Mouse (Mus musculus): ENCODE data around the gene Exosc10.

Gene Exosc10

DNA sequence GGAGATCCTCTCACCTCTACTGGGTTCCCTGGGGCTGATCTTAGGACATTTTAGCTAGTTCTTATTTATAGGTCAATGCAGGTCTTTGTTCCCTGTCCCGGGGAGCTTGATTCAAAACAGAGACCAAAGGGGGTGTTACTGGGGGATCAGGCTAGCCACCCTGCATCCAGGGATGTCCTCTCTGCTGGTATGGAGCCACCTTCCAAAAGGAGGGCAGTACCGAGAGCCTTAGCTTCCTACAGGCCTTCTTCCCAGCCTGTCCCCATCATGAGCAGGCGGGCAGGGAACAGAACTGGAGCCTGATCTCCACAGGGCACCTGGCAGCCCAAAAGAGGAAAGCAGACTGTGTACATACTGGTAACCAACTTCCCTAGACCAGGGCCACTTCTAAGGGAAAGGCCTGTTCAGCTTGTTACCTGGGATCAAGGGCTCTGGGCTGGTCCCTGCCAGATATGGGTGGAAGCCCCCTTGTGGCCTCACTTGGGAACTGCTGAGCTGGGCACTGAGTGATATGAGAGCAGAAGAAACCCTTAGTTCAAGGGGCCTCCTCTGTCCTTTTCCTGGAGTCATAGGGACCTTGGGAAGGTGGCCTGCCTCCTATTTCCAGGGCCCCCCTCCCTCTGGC, 46.4 kb downstream of the Exosc10 start:
- DNase-seq (ENCODE audit: low spot score in 2 of 2): peak in 1 of 2 experiments; percentile 59

DNA sequence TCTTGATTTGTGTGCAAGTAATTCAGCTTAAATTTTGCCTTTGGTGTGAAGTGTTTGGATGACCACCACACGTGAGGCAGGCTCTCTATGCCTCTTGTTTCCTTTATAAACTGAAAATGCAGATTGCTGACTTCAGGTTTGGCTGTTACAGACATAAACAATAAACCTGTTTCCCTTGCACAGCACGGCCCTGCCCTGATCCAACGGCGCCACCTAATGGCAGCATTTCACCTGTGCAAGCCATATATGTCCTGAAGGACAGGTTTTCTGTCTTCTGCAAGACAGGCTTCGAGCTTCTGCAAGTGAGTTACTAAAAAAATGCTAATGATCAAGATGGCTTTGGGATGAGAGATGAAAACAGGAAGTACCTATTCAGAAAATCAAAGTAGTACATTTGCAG, 49.5 kb downstream of the Exosc10 start:
- peak; percentile 66 to 85 for DNase-seq (ENCODE audit: low spot score in 2 of 2)

DNA sequence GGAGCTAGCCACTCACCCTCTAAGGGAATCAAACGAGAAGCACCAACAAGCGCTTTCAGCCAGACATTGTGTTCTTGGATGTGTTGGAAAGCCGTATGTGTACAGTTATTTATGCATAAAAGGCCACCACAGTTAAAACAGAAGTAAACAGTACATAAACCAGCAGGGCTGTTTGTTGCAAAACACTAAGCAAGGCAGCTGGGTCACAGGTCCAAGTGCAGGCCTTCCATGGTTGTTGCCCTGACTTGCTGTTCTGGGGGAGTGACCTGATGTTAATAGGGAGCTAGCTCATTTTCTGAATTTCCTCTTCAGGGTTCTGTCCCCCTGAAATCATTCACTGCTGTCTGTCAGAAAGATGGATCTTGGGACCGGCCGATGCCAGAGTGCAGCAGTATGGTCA, 51.6 kb downstream of the Exosc10 start:
- no peak for DNase-seq (ENCODE audit: low spot score in 2 of 2)

DNA sequence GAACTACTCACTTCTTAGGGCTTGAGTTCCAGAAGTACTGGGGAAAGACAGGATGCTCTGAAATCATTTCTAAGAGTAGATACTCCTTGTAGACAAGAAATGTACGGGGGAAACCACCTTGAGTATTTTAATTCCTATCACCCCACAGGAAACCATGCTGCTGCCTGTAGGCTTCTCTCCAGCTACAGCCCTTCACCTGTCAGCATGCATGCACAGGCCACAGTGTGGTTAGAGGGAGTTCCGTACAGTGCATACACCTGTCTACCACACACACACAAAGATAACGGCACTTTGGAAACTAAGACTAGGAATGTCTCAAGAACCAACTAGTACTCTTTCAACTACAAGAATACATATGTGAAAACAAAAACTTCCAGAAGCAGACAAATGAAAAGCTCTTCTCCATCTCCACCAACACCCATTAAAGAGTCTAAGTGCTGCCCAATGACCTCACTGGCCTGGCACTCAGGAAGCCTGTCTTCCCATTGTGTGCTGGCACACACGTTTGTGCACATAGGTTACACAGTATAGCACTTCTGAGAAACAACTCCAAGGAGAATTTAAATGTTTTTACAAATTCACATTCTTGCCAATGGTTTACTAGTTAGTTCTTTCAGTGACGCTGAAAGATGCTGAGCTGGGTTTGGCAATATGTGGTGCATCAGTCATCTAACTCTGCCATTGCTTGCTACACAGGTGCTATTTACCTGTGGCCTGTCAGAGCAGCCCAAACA, 52.6 kb downstream of the Exosc10 start:
- DNase-seq (ENCODE audit: low spot score in 2 of 2): no peak

DNA sequence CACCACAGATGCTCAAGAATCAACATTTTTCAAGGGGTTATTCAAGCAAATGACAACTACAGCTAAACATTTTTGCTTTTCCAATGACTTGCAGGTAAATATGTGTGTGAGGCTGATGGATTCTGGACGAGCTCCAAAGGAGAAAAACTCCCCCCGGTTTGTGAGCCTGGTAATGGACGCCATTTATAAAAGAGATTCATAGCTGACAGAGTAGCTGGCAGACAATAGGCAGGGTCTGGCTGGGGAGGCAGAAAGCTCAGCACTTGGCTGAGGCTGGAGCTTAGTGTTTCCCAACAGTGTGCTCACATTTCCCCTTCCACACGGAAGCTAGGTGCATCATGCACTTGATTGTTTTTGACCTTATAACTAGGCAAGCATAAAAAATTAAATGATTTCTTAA, 54.3 kb downstream of the Exosc10 start:
- no peak for DNase-seq (ENCODE audit: low spot score in 2 of 2)

DNA sequence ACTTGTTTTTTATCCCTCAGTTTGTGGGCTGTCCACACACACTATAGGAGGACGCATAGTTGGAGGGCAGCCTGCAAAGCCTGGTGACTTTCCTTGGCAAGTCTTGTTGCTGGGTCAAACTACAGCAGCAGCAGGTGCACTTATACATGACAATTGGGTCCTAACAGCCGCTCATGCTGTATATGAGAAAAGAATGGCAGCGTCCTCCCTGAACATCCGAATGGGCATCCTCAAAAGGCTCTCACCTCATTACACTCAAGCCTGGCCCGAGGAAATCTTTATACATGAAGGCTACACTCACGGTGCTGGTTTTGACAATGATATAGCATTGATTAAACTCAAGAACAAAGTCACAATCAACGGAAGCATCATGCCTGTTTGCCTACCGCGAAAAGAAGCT, 55.5 kb downstream of the Exosc10 start:
- DNase-seq (ENCODE audit: low spot score in 2 of 2): no peak

DNA sequence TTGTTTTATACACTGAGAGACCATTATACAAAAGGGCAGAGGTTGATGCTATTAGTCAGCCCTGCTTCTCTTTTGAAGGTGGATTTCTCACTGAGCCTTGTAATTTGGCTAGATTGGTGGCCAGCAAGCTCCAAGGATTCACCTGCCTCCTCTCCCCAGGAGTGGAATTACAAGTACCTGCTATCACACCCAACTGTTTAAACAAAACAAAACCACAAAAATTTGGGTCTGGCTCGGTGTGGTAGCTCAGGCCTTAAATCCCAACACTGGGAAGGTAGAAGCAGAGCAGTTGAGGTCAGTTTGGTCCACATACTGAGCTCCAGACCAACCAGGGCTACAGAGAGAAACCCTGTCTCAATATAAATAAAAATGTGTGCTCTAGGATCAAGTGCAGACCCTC, 61.6 kb downstream of the Exosc10 start:
- no peak for DNase-seq (ENCODE audit: low spot score in 2 of 2)

DNA sequence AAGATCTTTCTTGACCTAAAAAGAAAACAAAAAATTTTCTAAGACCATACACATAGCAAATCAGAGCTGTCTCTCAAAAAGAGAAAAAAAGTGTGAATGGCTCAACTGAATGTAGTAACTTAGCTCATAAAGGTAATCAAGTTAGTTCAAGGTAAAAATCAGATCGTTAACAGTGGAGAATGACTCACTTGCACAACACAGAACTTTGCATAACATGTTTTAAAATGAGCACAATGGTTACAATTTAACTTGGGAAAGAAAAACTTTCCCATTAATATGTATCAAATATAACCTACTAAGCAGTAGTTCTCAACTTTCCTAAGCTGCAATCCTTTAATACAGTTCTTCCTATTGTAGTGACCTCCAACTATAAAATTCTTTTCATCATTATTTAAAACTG, 62.5 kb downstream of the Exosc10 start:
- DNase-seq (ENCODE audit: low spot score in 2 of 2): no peak

DNA sequence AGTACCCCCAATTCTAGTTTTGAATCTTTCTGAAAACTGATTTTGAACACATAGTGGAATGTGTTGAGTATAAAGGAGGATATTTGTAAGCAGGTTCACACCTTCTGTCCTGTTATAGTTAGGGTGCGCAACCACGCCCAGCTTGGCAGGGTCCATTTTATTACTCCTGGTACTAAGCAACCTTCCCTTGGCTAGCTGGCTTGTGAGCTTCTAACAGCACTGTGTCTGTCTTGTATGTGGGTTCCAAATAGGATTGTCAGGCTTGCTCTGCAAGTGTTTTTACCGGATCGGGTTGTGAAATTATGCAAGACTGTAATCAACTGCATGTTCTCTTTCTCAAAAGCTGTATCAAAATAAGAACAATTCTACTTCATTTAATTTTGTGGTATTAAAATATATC, 64.3 kb downstream of the Exosc10 start:
- no peak for DNase-seq (ENCODE audit: low spot score in 2 of 2)

DNA sequence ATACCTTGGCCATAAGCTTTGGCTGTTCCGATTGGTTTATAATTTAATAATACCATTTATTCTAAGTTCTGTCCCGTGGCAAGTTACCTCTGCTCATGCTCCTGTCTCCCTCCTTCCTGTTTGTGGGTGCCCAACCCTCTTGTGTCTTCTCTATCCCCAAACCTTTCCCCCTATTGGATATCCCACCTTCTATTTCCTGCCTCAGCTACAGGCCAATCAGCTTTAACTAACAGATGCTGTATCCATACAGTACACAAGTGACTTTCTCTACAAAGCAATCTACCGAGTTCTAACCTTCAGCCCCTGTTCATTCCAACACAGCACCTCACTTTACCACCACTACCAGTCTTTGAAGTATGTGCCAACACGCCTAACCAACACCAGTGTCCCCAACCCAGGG, 65.4 kb downstream of the Exosc10 start:
- DNase-seq (ENCODE audit: low spot score in 2 of 2): no peak

DNA sequence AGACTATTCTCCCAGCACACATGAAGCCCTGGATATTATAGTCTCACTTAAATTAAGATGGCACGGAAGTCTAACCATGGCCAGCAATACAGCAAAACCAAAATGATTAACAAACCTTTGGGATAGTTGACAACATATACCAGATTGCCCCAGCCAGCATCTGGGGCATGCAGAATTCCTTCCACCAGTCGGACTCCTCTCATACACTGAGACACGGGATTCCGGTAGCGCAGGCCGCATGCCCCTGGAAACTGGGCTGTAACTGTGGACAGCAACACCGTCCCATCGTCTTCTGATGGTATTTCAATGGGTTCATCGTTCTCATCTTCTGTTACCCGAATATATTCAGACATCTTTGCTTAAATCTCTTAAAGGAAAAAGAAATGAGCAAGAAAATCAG, 66.8 kb downstream of the Exosc10 start:
- DNase-seq (ENCODE audit: low spot score in 2 of 2): no peak

DNA sequence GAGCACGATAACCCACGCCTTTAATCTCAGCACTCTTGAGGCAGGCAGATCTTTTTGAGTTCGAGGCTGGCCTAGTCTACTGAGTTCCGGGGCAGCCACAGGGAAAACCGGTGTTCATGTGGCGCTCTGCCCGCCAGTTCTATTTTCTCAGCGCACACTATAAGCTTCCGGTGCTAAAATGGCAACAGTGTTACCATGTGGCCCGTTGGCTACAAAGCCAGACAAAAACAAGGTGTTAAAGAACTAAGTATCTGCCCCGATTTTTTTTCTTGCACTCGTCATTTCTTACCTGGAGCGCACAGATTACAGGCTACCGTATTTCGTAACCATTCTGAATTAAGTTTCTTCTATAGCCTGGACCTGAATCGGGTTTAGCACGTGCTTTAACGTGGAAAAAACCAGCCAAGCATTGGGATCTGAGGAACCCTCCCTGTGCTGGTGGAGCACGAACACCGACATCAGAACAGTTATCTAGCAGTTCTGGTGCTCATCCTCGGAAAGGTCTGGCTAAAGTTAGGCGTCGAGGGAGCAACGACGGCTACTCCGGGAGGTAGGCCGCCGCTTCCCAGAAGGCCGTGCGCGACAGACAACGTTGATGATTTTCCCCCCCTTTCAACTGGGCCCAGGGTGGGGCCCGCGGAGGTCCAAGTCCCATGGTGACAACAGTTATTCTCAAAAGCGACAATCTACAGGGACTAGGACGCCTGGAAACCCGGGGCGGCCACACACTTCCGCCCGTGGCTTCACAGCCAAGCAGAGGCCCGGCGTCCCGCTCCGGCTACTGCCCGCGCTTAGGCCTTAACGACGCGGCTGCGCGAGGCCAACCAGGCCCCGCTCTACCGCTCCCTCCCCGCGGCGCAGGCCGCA, 67.8 kb downstream of the Exosc10 start:
- no peak for DNase-seq (ENCODE audit: low spot score in 2 of 2)

DNA sequence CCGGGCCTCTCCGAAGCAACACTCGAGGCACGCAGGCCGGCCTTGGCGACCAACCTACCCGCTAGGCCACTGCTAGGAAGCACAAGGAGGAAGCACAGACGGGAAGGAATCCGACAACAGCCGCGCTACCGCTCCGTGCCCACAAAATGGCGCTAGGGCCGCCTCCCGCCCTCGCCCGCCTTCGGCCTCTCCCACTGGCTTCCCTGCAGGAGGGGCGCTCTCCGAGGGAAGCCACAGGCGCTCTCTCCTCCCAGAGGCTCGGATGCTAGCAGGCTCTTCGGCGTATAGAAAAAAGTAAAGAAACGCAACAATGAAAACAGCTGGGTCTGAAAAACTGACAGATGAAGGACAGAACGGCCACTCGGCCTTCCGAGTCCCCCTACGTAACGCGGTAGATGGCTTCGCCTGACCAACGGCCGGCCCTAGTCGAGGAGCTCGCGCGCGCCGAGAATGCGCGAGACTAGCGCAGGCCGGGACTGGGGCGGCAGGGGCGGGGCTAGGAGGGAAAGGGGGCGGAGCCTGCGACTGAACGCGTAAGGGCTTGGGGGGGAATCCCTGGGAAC, 68.5 kb downstream of the Exosc10 start, which contains the start of gene Tardbp:
Gene Tardbp, minus strand, starts transcription at position 397 of the 563 bp plus-strand sequence.
- peak; percentile 94 to 99 for DNase-seq (ENCODE audit: low spot score in 2 of 2)

DNA sequence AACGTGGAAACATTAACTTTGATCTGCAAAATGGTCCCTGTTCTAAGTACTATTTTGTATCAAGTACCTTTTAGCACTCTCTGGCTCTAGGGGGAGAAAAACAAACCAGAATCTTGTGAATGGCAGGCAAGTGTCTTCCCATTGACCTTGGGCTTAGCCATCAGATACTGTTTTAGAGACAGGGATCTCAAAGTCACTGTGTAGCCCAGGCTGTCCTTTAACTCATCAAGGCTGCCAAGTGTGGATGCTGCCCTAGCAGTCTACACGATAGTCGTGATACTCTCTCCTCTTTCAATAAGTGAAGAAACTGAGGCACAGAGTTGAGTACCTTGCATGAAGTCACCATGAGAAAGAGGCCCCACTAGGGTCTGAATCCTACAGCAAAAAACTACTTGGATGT, 69.0 kb downstream of the Exosc10 start:
- no peak for DNase-seq (ENCODE audit: low spot score in 2 of 2)

Data from urinary bladder, postnatal 4 days (tissue).